Mouse (Mus musculus): ENCODE measurements around the gene Mink1. TPM values are rescaled to one million over a fixed set of nuclear protein-coding genes. Genes with fewer than 3 reads are reported as not detected.

The Mink1 gene
- polyA plus RNA-seq, 1 experiment from 2014 or later: 10.4 TPM

- ATAC-seq (no peak), DNase-seq (ENCODE audit: low spot score) (no peak)
- Histone ChIP-seq H3K4me3 (ENCODE audit: low read depth, low read length) (peak overlapping the region; percentile 50; the same call in 1 of the 2 replicates), H3K36me3 (ENCODE audit: control insufficient read depth, insufficient read depth, low read length) (no peaks in the 10 kb centered on the region), H3K9me3 (replicated peaks; ENCODE audit: control insufficient read depth, low read length) (no peaks in the 10 kb centered on the region), H3K4me1 (ENCODE audit: control insufficient read depth, insufficient read depth, low read length) (no peaks in the 10 kb centered on the region), H3K27ac (ENCODE audit: low read depth, low read length) (no peak overlapping the region), H3K9ac (ENCODE audit: low read length) (no peak overlapping the region), H3K27me3 (replicated peaks; ENCODE audit: control insufficient read depth, insufficient read depth, low read length) (0 out of 2 replicates have a peak, but pooled peaks cover 6% of the 10 kb centered on the region), H3K4me2 (ENCODE audit: low read length) (peak overlapping the region; percentile 78; the same call in 1 of the 2 replicates)
- WGBS: 90% methylated on average over 7 of the region's 7 CpGs
Observed at GRCm38 (mm10) chr11:70540928-70541327, 21.8 kb upstream of the Mink1 start.

- Histone ChIP-seq H3K9ac (ENCODE audit: low read length) (no peak overlapping the region), H3K4me1 (ENCODE audit: control insufficient read depth, insufficient read depth, low read length) (no peaks in the 10 kb centered on the region), H3K27ac (ENCODE audit: low read depth, low read length) (no peak overlapping the region), H3K27me3 (replicated peaks; ENCODE audit: control insufficient read depth, insufficient read depth, low read length) (0 out of 2 replicates have a peak, but pooled peaks cover 6% of the 10 kb centered on the region), H3K36me3 (ENCODE audit: control insufficient read depth, insufficient read depth, low read length) (no peaks in the 10 kb centered on the region), H3K9me3 (replicated peaks; ENCODE audit: control insufficient read depth, low read length) (no peaks in the 10 kb centered on the region), H3K4me3 (ENCODE audit: low read depth, low read length) (no peak overlapping the region), H3K4me2 (ENCODE audit: low read length) (no peak overlapping the region)
- DNase-seq (ENCODE audit: low spot score): peak; percentile 34
- no peak for ATAC-seq
- 70% methylated on average over 5 of the region's 5 CpGs for WGBS
Observed at GRCm38 (mm10) chr11:70541415-70541814, 21.3 kb upstream of the Mink1 start.

GRCm38 (mm10) chr11:70544496-70544895, 18.2 kb upstream of the Mink1 start:
- no peak overlapping the region for H3K4me3 ChIP-seq (ENCODE audit: low read depth, low read length)
- ATAC-seq (no peak), DNase-seq (ENCODE audit: low spot score) (no peak)
- no peaks in the 10 kb centered on the region for H3K9me3 ChIP-seq (replicated peaks; ENCODE audit: control insufficient read depth, low read length)
- no peak overlapping the region for H3K4me2 ChIP-seq (ENCODE audit: low read length)
- no peak overlapping the region for H3K27ac ChIP-seq (ENCODE audit: low read depth, low read length)
- no peaks in the 10 kb centered on the region for H3K4me1 ChIP-seq (ENCODE audit: control insufficient read depth, insufficient read depth, low read length)
- 73% methylated on average over 7 of the region's 7 CpGs for WGBS
- H3K36me3 ChIP-seq (ENCODE audit: control insufficient read depth, insufficient read depth, low read length): no peaks in the 10 kb centered on the region
- H3K27me3 ChIP-seq (replicated peaks; ENCODE audit: control insufficient read depth, insufficient read depth, low read length): no peaks in the 10 kb centered on the region
- no peak overlapping the region for H3K9ac ChIP-seq (ENCODE audit: low read length)

- ATAC-seq (no peak), DNase-seq (ENCODE audit: low spot score) (no peak)
- H3K4me1 ChIP-seq (ENCODE audit: control insufficient read depth, insufficient read depth, low read length): no peaks in the 10 kb centered on the region
- H3K4me2 ChIP-seq (ENCODE audit: low read length): no peak overlapping the region
- no peaks in the 10 kb centered on the region for H3K27me3 ChIP-seq (replicated peaks; ENCODE audit: control insufficient read depth, insufficient read depth, low read length)
- no peak overlapping the region for H3K9ac ChIP-seq (ENCODE audit: low read length)
- H3K9me3 ChIP-seq (replicated peaks; ENCODE audit: control insufficient read depth, low read length): no peaks in the 10 kb centered on the region
- H3K36me3 ChIP-seq (ENCODE audit: control insufficient read depth, insufficient read depth, low read length): no peaks in the 10 kb centered on the region
- WGBS: 87% methylated on average over 8 of the region's 8 CpGs
- H3K27ac ChIP-seq (ENCODE audit: low read depth, low read length): no peak overlapping the region
- H3K4me3 ChIP-seq (ENCODE audit: low read depth, low read length): no peak overlapping the region
Observed at GRCm38 (mm10) chr11:70551526-70551925, 11.2 kb upstream of the Mink1 start.

- 30% methylated on average over 7 of the region's 7 CpGs for WGBS
- DNase-seq (ENCODE audit: low spot score) (no peak), ATAC-seq (no peak)
Observed at GRCm38 (mm10) chr11:70553940-70554339, 8.7 kb upstream of the Mink1 start.

GRCm38 (mm10) chr11:70557545-70557944, 5.1 kb upstream of the Mink1 start:
- ATAC-seq (no peak), DNase-seq (ENCODE audit: low spot score) (no peak)
- Histone ChIP-seq H3K9me3 (replicated peaks; ENCODE audit: control insufficient read depth, low read length) (no peaks in the 10 kb centered on the region), H3K4me3 (ENCODE audit: low read depth, low read length) (no peak overlapping the region), H3K27ac (ENCODE audit: low read depth, low read length) (no peak overlapping the region), H3K36me3 (ENCODE audit: control insufficient read depth, insufficient read depth, low read length) (no peaks in the 10 kb centered on the region), H3K9ac (ENCODE audit: low read length) (no peak overlapping the region), H3K4me1 (ENCODE audit: control insufficient read depth, insufficient read depth, low read length) (0 out of 2 replicates have a peak, but pooled peaks cover 2% of the 10 kb centered on the region), H3K4me2 (ENCODE audit: low read length) (no peak overlapping the region), H3K27me3 (replicated peaks; ENCODE audit: control insufficient read depth, insufficient read depth, low read length) (no peaks in the 10 kb centered on the region)
- WGBS: 90% methylated on average over 9 of the region's 9 CpGs

More at GRCm38 (mm10) chr11:70553940-70554339, 8.7 kb upstream of the Mink1 start:
- Histone ChIP-seq H3K9ac (ENCODE audit: low read length) (no peak overlapping the region), H3K27ac (ENCODE audit: low read depth, low read length) (no peak overlapping the region), H3K9me3 (replicated peaks; ENCODE audit: control insufficient read depth, low read length) (no peaks in the 10 kb centered on the region), H3K4me2 (ENCODE audit: low read length) (no peak overlapping the region), H3K4me1 (ENCODE audit: control insufficient read depth, insufficient read depth, low read length) (no peaks in the 10 kb centered on the region), H3K4me3 (ENCODE audit: low read depth, low read length) (no peak overlapping the region), H3K27me3 (replicated peaks; ENCODE audit: control insufficient read depth, insufficient read depth, low read length) (no peaks in the 10 kb centered on the region), H3K36me3 (ENCODE audit: control insufficient read depth, insufficient read depth, low read length) (no peaks in the 10 kb centered on the region)

GRCm38 (mm10) chr11:70561937-70562286, 769 bp upstream of the Mink1 start:
- ATAC-seq (no peak; the same call in 1 of the 2 replicates), DNase-seq (ENCODE audit: low spot score) (no peak)
- peak overlapping the region; percentile 91 for H3K4me3 ChIP-seq (ENCODE audit: low read depth, low read length)
- H3K27me3 ChIP-seq (replicated peaks; ENCODE audit: control insufficient read depth, insufficient read depth, low read length): no peaks in the 10 kb centered on the region
- H3K27ac ChIP-seq (ENCODE audit: low read depth, low read length): peak overlapping the region; percentile 68
- H3K36me3 ChIP-seq (ENCODE audit: control insufficient read depth, insufficient read depth, low read length): no peaks in the 10 kb centered on the region
- H3K9me3 ChIP-seq (replicated peaks; ENCODE audit: control insufficient read depth, low read length): no peaks in the 10 kb centered on the region
- H3K4me2 ChIP-seq (ENCODE audit: low read length): peak overlapping the region; percentile 86
- peaks cover 9% of the 10 kb centered on the region; the same call in 1 of the 2 replicates for H3K4me1 ChIP-seq (ENCODE audit: control insufficient read depth, insufficient read depth, low read length)
- 5% methylated on average over 2 of the region's 2 CpGs for WGBS
- peak overlapping the region; percentile 92 for H3K9ac ChIP-seq (ENCODE audit: low read length)

- peak overlapping the region; percentile 91 for H3K4me3 ChIP-seq (ENCODE audit: low read depth, low read length)
- H3K4me2 ChIP-seq (ENCODE audit: low read length): peak overlapping the region; percentile 86
- peak; percentile 40; the same call in 1 of the 2 replicates for ATAC-seq
Observed at GRCm38 (mm10) chr11:70562995-70563469, 351 bp downstream of the Mink1 start.

GRCm38 (mm10) chr11:70563470-70564275, 992 bp downstream of the Mink1 start:
- ATAC-seq (no peak), DNase-seq (ENCODE audit: low spot score) (peak; percentile 50)
- Histone ChIP-seq H3K36me3 (ENCODE audit: control insufficient read depth, insufficient read depth, low read length) (no peaks in the 10 kb centered on the region; the same call in 1 of the 2 replicates), H3K4me3 (ENCODE audit: low read depth, low read length) (peak overlapping the region; percentile 91), H3K9ac (ENCODE audit: low read length) (peak overlapping the region; percentile 92), H3K27me3 (replicated peaks; ENCODE audit: control insufficient read depth, insufficient read depth, low read length) (no peaks in the 10 kb centered on the region), H3K4me1 (ENCODE audit: control insufficient read depth, insufficient read depth, low read length) (peaks cover 9% of the 10 kb centered on the region; the same call in 1 of the 2 replicates), H3K27ac (ENCODE audit: low read depth, low read length) (peak overlapping the region; percentile 68; the same call in 1 of the 2 replicates), H3K4me2 (ENCODE audit: low read length) (peak overlapping the region; percentile 86), H3K9me3 (replicated peaks; ENCODE audit: control insufficient read depth, low read length) (no peaks in the 10 kb centered on the region)
- 2% methylated on average over 25 of the region's 25 CpGs for WGBS

More at GRCm38 (mm10) chr11:70562995-70563469, 351 bp downstream of the Mink1 start:
- peak; percentile 9 for DNase-seq (ENCODE audit: low spot score)
- WGBS: 1% methylated on average over 28 of the region's 31 CpGs
- Histone ChIP-seq H3K36me3 (ENCODE audit: control insufficient read depth, insufficient read depth, low read length) (no peaks in the 10 kb centered on the region; the same call in 1 of the 2 replicates), H3K27me3 (replicated peaks; ENCODE audit: control insufficient read depth, insufficient read depth, low read length) (no peaks in the 10 kb centered on the region), H3K27ac (ENCODE audit: low read depth, low read length) (peak overlapping the region; percentile 68), H3K9me3 (replicated peaks; ENCODE audit: control insufficient read depth, low read length) (no peaks in the 10 kb centered on the region), H3K9ac (ENCODE audit: low read length) (peak overlapping the region; percentile 92), H3K4me1 (ENCODE audit: control insufficient read depth, insufficient read depth, low read length) (peaks cover 9% of the 10 kb centered on the region; the same call in 1 of the 2 replicates)

All from forebrain, embryonic 14.5 days (tissue).